Mouse (Mus musculus): ENCODE results near the gene Gm20509. TPM values are rescaled to one million over a fixed set of nuclear protein-coding genes. Genes with fewer than 3 reads are reported as not detected.

The Gm20509 gene
- not detected for polyA plus RNA-seq (2014; fragmentation: Illumina TruSeq; extraction: RNeasy Lipid Tissue Mini Kit (QIAGEN cat#74804); ENCODE audit: insufficient read depth, low read depth, low replicate concordance)

DNA sequence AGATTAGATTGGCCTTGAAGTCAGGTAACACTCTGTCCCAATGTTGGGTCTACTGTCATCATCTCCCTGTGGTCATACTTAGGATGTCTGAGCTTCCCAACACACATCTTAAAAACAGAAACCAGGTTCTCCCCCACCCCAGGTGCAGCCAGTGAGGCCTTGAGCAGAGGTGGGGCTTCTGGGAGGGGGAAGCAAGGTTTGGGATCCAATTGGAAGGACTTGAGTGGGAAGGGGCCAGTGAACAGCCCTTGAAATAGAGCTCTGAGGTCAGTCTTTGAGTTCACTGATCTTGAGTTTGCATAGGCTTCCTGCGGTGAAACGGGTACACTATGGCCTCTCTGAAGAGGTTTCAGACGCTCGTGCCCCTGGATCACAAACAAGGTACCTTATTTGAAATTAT is at the start of gene Gm20509:
Gene Gm20509 (plus strand): TSS at position 290 of the 400 bp plus-strand sequence.

DNA sequence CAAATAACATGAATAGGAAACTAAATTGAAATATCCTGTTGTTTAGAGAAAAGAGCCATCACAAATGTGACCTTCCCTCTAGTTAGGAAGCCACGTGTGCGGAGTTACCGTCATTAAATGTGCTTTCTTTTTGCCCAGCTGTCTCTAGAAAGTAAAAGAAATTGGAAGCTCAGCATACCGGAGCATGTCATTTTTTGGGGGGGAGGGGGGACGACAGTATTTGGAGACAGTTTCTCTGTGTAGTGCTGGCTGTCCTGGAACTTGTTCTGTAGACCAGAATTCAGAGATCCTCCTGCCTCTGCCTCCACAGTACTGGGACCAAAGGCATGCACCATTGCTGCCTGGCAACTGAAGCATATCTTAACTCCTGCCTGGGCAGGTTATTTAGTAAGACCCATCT is 734 bp upstream of the Gm20509 start, which contains the start of gene Khdc3:
Gene Khdc3 (plus strand): TSS at position 301 of the 400 bp plus-strand sequence.

DNA sequence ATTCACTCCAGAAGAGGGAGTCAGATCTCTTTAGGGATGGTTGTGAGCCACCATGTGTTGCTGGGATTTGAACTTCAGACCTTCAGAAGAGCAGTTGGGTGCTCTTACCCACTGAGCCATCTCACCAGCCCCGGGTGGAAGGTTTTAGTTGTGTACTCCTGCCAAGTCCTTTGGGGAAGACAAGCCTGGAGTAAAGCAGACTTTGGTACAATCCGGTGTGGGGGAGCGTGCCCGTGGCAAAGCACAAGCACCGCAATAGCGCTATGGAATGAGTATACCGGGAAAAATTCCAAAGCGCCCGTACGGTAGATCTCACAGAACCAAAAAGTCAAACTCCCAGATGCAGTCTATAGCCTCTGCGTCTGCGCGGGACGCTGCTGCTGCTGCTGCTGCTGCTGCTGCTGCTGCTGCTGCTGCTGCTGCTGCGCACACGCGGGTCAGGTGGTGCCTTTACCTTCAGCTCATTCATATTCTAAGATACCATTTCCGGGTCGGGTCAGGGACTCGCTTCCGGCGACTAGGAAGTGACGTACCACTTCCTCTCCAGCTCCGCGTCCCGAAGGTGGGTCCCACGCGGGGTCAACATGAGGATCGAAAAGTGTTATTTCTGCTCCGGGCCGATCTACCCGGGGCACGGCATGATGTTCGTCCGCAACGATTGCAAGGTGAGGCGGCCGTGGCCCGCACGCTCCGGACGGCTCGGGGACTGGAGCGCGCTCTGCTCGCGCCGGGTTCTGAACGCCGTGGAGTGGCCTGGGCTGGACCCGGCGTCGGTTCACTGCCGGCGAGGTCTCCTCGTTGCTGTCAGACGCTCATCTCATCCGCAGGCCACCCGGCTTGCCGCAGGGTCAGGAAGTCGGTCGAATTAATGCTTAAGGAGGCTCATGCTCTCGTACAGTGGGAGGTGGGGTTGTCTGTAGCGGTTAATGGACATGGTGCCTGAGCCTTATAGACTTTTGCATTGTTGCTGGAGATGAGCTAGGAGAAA is 10.9 kb downstream of the Gm20509 start, which contains the start of gene Rsl24d1:
Gene Rsl24d1 (plus strand): TSS at position 508 of the 988 bp plus-strand sequence.

Other genes starting within 250 kb of the Gm20509 start
- gene Pygo1, start 176.8 kb upstream of the Gm20509 start, polyA plus RNA-seq (2014; fragmentation: Illumina TruSeq; extraction: RNeasy Lipid Tissue Mini Kit (QIAGEN cat#74804); ENCODE audit: insufficient read depth, low read depth, low replicate concordance) = 1.8 TPM
- 2.7 TPM for gene Dyx1c1, start 143.7 kb upstream of the Gm20509 start, polyA plus RNA-seq (2014; fragmentation: Illumina TruSeq; extraction: RNeasy Lipid Tissue Mini Kit (QIAGEN cat#74804); ENCODE audit: insufficient read depth, low read depth, low replicate concordance)
- not detected for gene Gm44503, start 143.6 kb upstream of the Gm20509 start, polyA plus RNA-seq (2014; fragmentation: Illumina TruSeq; extraction: RNeasy Lipid Tissue Mini Kit (QIAGEN cat#74804); ENCODE audit: insufficient read depth, low read depth, low replicate concordance)
- 22.3 TPM for gene Ccpg1os, start 117.1 kb upstream of the Gm20509 start, polyA plus RNA-seq (2014; fragmentation: Illumina TruSeq; extraction: RNeasy Lipid Tissue Mini Kit (QIAGEN cat#74804); ENCODE audit: insufficient read depth, low read depth, low replicate concordance)
- gene Ccpg1, start 117.0 kb upstream of the Gm20509 start, polyA plus RNA-seq (2014; fragmentation: Illumina TruSeq; extraction: RNeasy Lipid Tissue Mini Kit (QIAGEN cat#74804); ENCODE audit: insufficient read depth, low read depth, low replicate concordance) = 65.9 TPM
- 2.6 TPM for gene Pigb, start 62.1 kb upstream of the Gm20509 start, polyA plus RNA-seq (2014; fragmentation: Illumina TruSeq; extraction: RNeasy Lipid Tissue Mini Kit (QIAGEN cat#74804); ENCODE audit: insufficient read depth, low read depth, low replicate concordance)
- 31.8 TPM for gene Rab27a, start 57.6 kb upstream of the Gm20509 start, polyA plus RNA-seq (2014; fragmentation: Illumina TruSeq; extraction: RNeasy Lipid Tissue Mini Kit (QIAGEN cat#74804); ENCODE audit: insufficient read depth, low read depth, low replicate concordance)
- 0.27 TPM for gene Khdc3, start 634 bp upstream of the Gm20509 start, polyA plus RNA-seq (2014; fragmentation: Illumina TruSeq; extraction: RNeasy Lipid Tissue Mini Kit (QIAGEN cat#74804); ENCODE audit: insufficient read depth, low read depth, low replicate concordance)
- gene Rsl24d1, start 11.0 kb downstream of the Gm20509 start, polyA plus RNA-seq (2014; fragmentation: Illumina TruSeq; extraction: RNeasy Lipid Tissue Mini Kit (QIAGEN cat#74804); ENCODE audit: insufficient read depth, low read depth, low replicate concordance) = 41.3 TPM